Mouse (Mus musculus): Measurements from ENCODE around the gene Gm13277. TPM values are rescaled to one million over a fixed set of nuclear protein-coding genes. Genes with fewer than 3 reads are reported as not detected.
"Not testable (repeated sequence)": the region's sequence is repeated elsewhere in the genome, so short reads cannot be mapped to it uniquely, and the experiment has no call there.

Gene Gm13277
- total RNA-seq (2021): not detected

GRCm38 (mm10) chr4:88788402-88788801 is at the start of gene Gm13277:
Gene Gm13277, plus strand, starts transcription at chr4:88788632.
- peak; percentile 48 to 65 for DNase-seq

GRCm38 (mm10) chr4:88739036-88739435 is 49.4 kb upstream of the Gm13277 start:
- no peak for DNase-seq

GRCm38 (mm10) chr4:88741426-88741825 is 47.0 kb upstream of the Gm13277 start:
- DNase-seq: no peak

GRCm38 (mm10) chr4:88742771-88743371 is 45.6 kb upstream of the Gm13277 start:
- no peak for DNase-seq

GRCm38 (mm10) chr4:88744207-88744606 is 44.2 kb upstream of the Gm13277 start:
- DNase-seq: no peak

- DNase-seq: no peak
Measured at GRCm38 (mm10) chr4:88749926-88750325, 38.5 kb upstream of the Gm13277 start.

- DNase-seq: peak; percentile 71 to 72
Measured at GRCm38 (mm10) chr4:88754818-88755340, 33.6 kb upstream of the Gm13277 start, which contains the start of gene Gm13271. Gene Gm13271, plus strand, starts transcription at chr4:88754868.

GRCm38 (mm10) chr4:88756581-88757513 is 31.6 kb upstream of the Gm13277 start:
- DNase-seq: not testable (repeated sequence)

GRCm38 (mm10) chr4:88757628-88758031 is 30.8 kb upstream of the Gm13277 start:
- peak; percentile 95 for DNase-seq

- not testable (repeated sequence) for DNase-seq
Measured at GRCm38 (mm10) chr4:88758751-88759150, 29.7 kb upstream of the Gm13277 start.

- DNase-seq: not testable (repeated sequence)
Measured at GRCm38 (mm10) chr4:88759610-88760268, 28.7 kb upstream of the Gm13277 start, which contains the start of gene Gm13283. Gene Gm13283, plus strand, starts transcription at chr4:88760119.

- peak; percentile 45 to 60 for DNase-seq
Measured at GRCm38 (mm10) chr4:88760431-88760830, 28.0 kb upstream of the Gm13277 start.

GRCm38 (mm10) chr4:88761776-88762175 is 26.7 kb upstream of the Gm13277 start:
- DNase-seq: peak; percentile 48 to 70

- not testable (repeated sequence) for DNase-seq
Measured at GRCm38 (mm10) chr4:88762341-88762740, 26.1 kb upstream of the Gm13277 start.

GRCm38 (mm10) chr4:88763384-88764018 is 24.9 kb upstream of the Gm13277 start:
- DNase-seq: peak; percentile 29 to 37

- not testable (repeated sequence) for DNase-seq
Measured at GRCm38 (mm10) chr4:88773534-88773933, 14.9 kb upstream of the Gm13277 start, which contains the start of gene Gm13290. Gene Gm13290, plus strand, starts transcription at chr4:88773834.

- not testable (repeated sequence) for DNase-seq
Measured at GRCm38 (mm10) chr4:88776622-88777021, 11.8 kb upstream of the Gm13277 start, which contains the start of gene Gm13289. Gene Gm13289, plus strand, starts transcription at chr4:88776922.

- not testable (repeated sequence) for DNase-seq
Measured at GRCm38 (mm10) chr4:88779550-88779949, 8.9 kb upstream of the Gm13277 start, which contains the start of gene Gm13272. Gene Gm13272, plus strand, starts transcription at chr4:88779850.

GRCm38 (mm10) chr4:88780320-88780719 is 8.1 kb upstream of the Gm13277 start:
- not testable (repeated sequence) for DNase-seq

- DNase-seq: not testable (repeated sequence)
Measured at GRCm38 (mm10) chr4:88781831-88782230, 6.6 kb upstream of the Gm13277 start, which contains the start of gene Ifnz. Gene Ifnz, plus strand, starts transcription at chr4:88782131.

- peak in 1 of 2 experiments; percentile 3 for DNase-seq
Measured at GRCm38 (mm10) chr4:88782335-88782734, 6.1 kb upstream of the Gm13277 start.

Data from layer of hippocampus, postnatal 36 days (tissue).